Mouse (Mus musculus) ZHBTc4 (cell line): ENCODE data around the gene Ephb1.
A peak's percentile ranks its signal among the peaks of the same experiment; 100 is the strongest.

Experiments used
- DNase-seq: peaks from one replicate; pipeline ENCODE4 v3.0.0-alpha.2; 2011; ENCODE audit warnings: low read depth, low spot score

Ephb1 gene

GRCm38 (mm10) chr9:102354561-102354973 is at the start of gene Ephb1:
Gene Ephb1 (minus strand): TSS chr9:102354693.
- DNase-seq: peak; percentile 95

- DNase-seq: peak; percentile 78
Observed at GRCm38 (mm10) chr9:102403086-102404021, 48.9 kb upstream of the Ephb1 start.

- DNase-seq: no peak
Observed at GRCm38 (mm10) chr9:102402671-102403070, 48.2 kb upstream of the Ephb1 start.

GRCm38 (mm10) chr9:102388266-102388665 is 33.8 kb upstream of the Ephb1 start:
- no peak for DNase-seq

- no peak for DNase-seq
Observed at GRCm38 (mm10) chr9:102386816-102387215, 32.3 kb upstream of the Ephb1 start.

GRCm38 (mm10) chr9:102380235-102380634 is 25.7 kb upstream of the Ephb1 start:
- no peak for DNase-seq

- DNase-seq: no peak
Observed at GRCm38 (mm10) chr9:102374661-102375060, 20.2 kb upstream of the Ephb1 start.

- no peak for DNase-seq
Observed at GRCm38 (mm10) chr9:102373886-102374285, 19.4 kb upstream of the Ephb1 start.

- DNase-seq: no peak
Observed at GRCm38 (mm10) chr9:102371936-102372335, 17.4 kb upstream of the Ephb1 start.

GRCm38 (mm10) chr9:102371036-102371770 is 16.7 kb upstream of the Ephb1 start:
- no peak for DNase-seq

GRCm38 (mm10) chr9:102370141-102370540 is 15.6 kb upstream of the Ephb1 start:
- DNase-seq: no peak

GRCm38 (mm10) chr9:102369141-102369540 is 14.6 kb upstream of the Ephb1 start:
- DNase-seq: peak; percentile 64

GRCm38 (mm10) chr9:102367796-102368195 is 13.3 kb upstream of the Ephb1 start:
- DNase-seq: no peak

GRCm38 (mm10) chr9:102365536-102365935 is 11.0 kb upstream of the Ephb1 start:
- no peak for DNase-seq

GRCm38 (mm10) chr9:102359311-102359710 is 4.8 kb upstream of the Ephb1 start:
- DNase-seq: no peak

GRCm38 (mm10) chr9:102358711-102359110 is 4.2 kb upstream of the Ephb1 start:
- no peak for DNase-seq

GRCm38 (mm10) chr9:102358011-102358410 is 3.5 kb upstream of the Ephb1 start:
- no peak for DNase-seq

- DNase-seq: no peak
Observed at GRCm38 (mm10) chr9:102356516-102356915, 2.0 kb upstream of the Ephb1 start.

GRCm38 (mm10) chr9:102355726-102356125 is 1.2 kb upstream of the Ephb1 start:
- DNase-seq: no peak

GRCm38 (mm10) chr9:102353636-102354491 is 629 bp downstream of the Ephb1 start:
- peak; percentile 74 for DNase-seq

- DNase-seq: peak; percentile 61
Observed at GRCm38 (mm10) chr9:102353056-102353635, 1.3 kb downstream of the Ephb1 start.
